Mouse (Mus musculus) induced T-regulatory cell, adult 2 months (primary cell): ENCODE results near the gene Tubb1.

Source experiments
- DNase-seq: peaks from one replicate; pipeline ENCODE4 v3.0.0-alpha.2; 2012; ENCODE audit warnings: low read depth

The Tubb1 gene

GRCm38 (mm10) chr2:174443046-174443445 lies 7.4 kb upstream of the Tubb1 start:
- no peak for DNase-seq

- DNase-seq = no peak
Observed at GRCm38 (mm10) chr2:174444359-174444758, 6.1 kb upstream of the Tubb1 start.

- DNase-seq = no peak
Observed at GRCm38 (mm10) chr2:174445018-174445417, 5.5 kb upstream of the Tubb1 start.

- no peak for DNase-seq
Observed at GRCm38 (mm10) chr2:174446492-174446891, 4.0 kb upstream of the Tubb1 start.

GRCm38 (mm10) chr2:174446905-174447304 lies 3.6 kb upstream of the Tubb1 start:
- no peak for DNase-seq

- DNase-seq = no peak
Observed at GRCm38 (mm10) chr2:174448405-174448804, 2.1 kb upstream of the Tubb1 start.

- DNase-seq = no peak
Observed at GRCm38 (mm10) chr2:174453681-174454080, 3.2 kb downstream of the Tubb1 start.

- DNase-seq = no peak
Observed at GRCm38 (mm10) chr2:174459365-174459764, 8.9 kb downstream of the Tubb1 start.

GRCm38 (mm10) chr2:174463370-174463769 lies 12.9 kb downstream of the Tubb1 start:
- DNase-seq = no peak

- DNase-seq = peak; percentile 91
Observed at GRCm38 (mm10) chr2:174463789-174464523, 13.5 kb downstream of the Tubb1 start, which contains the start of gene Atp5e. TSS of gene Atp5e (minus strand) at chr2:174464105.

GRCm38 (mm10) chr2:174470333-174470732 lies 19.8 kb downstream of the Tubb1 start:
- peak; percentile 68 for DNase-seq

- DNase-seq = no peak
Observed at GRCm38 (mm10) chr2:174470786-174471405, 20.4 kb downstream of the Tubb1 start.

GRCm38 (mm10) chr2:174472407-174472806 lies 21.9 kb downstream of the Tubb1 start:
- DNase-seq = no peak

GRCm38 (mm10) chr2:174472818-174473549 lies 22.5 kb downstream of the Tubb1 start, which contains the start of gene Prelid3b:
TSS of gene Prelid3b (minus strand) at chr2:174473081.
- peak; percentile 100 for DNase-seq

- no peak for DNase-seq
Observed at GRCm38 (mm10) chr2:174473550-174473927, 23.0 kb downstream of the Tubb1 start.

GRCm38 (mm10) chr2:174477543-174478319 lies 27.2 kb downstream of the Tubb1 start:
- DNase-seq = no peak

GRCm38 (mm10) chr2:174478746-174479145 lies 28.3 kb downstream of the Tubb1 start:
- DNase-seq = no peak

GRCm38 (mm10) chr2:174487005-174487404 lies 36.5 kb downstream of the Tubb1 start:
- DNase-seq = no peak

GRCm38 (mm10) chr2:174492858-174493257 lies 42.4 kb downstream of the Tubb1 start:
- DNase-seq = peak; percentile 80

- no peak for DNase-seq
Observed at GRCm38 (mm10) chr2:174500814-174501503, 50.5 kb downstream of the Tubb1 start.

GRCm38 (mm10) chr2:174501517-174501916 lies 51.0 kb downstream of the Tubb1 start:
- no peak for DNase-seq
